Mouse (Mus musculus) 3T3-L1 (cell line): ENCODE results near the gene 4933403O08Rik.

Source experiments
- DNase-seq: peaks from one replicate; pipeline ENCODE4 v3.0.0-alpha.2; 2015; ENCODE audit warnings: low read depth, low spot score

The 4933403O08Rik gene

DNA sequence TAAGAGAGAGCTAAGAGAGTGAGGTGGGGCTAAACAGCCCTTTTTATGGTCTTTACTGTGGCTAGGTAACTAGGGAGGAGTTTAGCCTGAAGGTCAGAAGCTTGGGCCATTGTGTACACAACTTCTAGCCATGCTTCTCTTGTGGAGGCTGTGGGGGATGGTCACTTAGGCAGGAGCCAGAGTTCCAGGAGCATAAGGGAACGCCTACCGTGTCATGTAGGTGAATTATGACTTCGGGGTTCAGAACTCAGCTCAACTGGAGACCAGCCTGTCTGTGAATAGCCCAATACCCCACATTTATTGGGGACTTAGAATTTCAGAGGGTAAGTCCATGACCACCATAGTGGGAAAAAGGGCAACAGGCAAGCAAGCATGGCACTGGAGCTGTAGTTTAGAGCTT, at the start of gene 4933403O08Rik:
4933403O08Rik (plus strand) TSS at position 301 of the 400 bp plus-strand sequence.
- DNase-seq, result no peak

DNA sequence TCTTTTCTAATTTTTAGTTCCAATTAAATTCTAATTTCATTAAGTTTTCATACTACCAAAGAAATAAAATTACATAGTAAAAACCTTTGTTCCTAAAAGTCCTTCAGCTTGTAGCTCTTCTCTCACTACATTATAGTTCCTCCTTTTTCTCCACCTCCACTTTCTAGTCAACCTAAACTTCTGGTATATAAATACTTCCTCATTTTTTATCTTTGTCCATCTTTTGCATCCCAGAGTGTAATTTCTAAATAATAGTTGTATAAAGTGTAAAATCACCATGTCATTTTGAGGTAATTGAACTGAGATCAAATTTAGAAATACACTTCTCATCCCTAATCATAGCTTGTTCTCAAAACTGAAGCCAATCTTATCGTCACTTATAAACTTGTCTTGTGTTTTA, 4.1 kb downstream of the 4933403O08Rik start:
- no peak for DNase-seq

DNA sequence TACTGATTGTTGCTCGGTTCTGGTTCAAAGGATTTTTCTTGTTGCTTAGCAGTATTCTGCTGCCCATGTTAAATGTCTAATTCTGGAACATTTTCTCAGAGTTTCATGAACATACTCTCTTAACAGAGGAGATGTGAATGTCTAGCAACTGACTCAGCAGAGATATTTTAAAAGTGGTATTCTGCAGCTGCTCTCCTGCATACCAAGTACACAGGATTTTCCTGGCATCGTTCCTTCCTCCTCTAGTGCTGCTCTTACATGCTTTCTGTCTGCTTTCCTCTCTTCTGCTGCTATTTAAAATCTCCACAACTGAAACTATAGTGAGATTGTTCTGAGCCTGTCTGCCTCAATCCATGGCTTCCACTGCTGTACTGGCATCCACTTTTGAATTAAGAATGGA, 16.7 kb downstream of the 4933403O08Rik start:
- DNase-seq, result peak; percentile 1

DNA sequence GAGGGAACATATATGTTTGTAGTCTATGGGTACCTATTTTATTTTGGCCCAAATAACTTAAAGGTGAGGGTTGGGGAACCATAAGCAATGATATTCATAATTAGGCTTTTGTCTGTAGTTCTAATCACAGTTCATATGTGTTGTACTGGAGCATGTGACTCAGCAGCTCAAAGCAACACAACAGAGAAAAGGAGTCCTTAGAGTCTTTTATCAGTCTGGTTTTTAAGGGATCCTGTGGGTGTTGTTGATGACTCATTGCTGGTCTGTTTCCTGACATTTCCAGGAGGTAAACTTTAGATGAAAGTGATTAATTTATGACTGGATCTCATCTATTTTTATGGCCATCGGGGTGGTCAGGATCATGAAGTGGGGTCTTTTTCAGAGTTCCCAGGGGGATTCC, 34.7 kb downstream of the 4933403O08Rik start:
- DNase-seq, result no peak
